Mouse (Mus musculus): ENCODE results near the gene F830045P16Rik.

- TF ChIP-seq CTCF (conservative IDR thresholded peaks at IDR 0.05 in 1 of 2, IDR thresholded peaks at IDR 0.05 in 1 of 2; ENCODE audit: low read depth in 2 of 2, low read length in 2 of 2): no peak
- no peak for TF ChIP-seq KAT2A (IDR thresholded peaks at IDR 0.05; ENCODE audit: insufficient replicate concordance, low read length)
- TF ChIP-seq HCFC1 (IDR thresholded peaks at IDR 0.05; ENCODE audit: low read depth, low read length): no peak
- no peak for TF ChIP-seq CHD2 (IDR thresholded peaks at IDR 0.05; ENCODE audit: low read length)
- TF ChIP-seq EP300 (IDR thresholded peaks at IDR 0.05; ENCODE audit: low read length): no peak
- no peak for TF ChIP-seq POLR2A (IDR thresholded peaks at IDR 0.05; ENCODE audit: low read depth, low read length)
- 0 out of 2 replicates have a peak, but pooled peaks have one; percentile 33 for TF ChIP-seq ELF1 (IDR thresholded peaks at IDR 0.05; ENCODE audit: low read depth, low read length)
- TF ChIP-seq TCF12 (IDR thresholded peaks at IDR 0.05; ENCODE audit: low read depth, low read length): no peak
- no peak for TF ChIP-seq TBP (conservative IDR thresholded peaks at IDR 0.05; ENCODE audit: low read depth, low read length)
- TF ChIP-seq MAX (IDR thresholded peaks at IDR 0.05; ENCODE audit: low read length): no peak
- no peak for TF ChIP-seq RCOR1 (conservative IDR thresholded peaks at IDR 0.05; ENCODE audit: low read depth, low read length)
Measured at GRCm38 (mm10) chr2:129514923-129515920, 21.2 kb downstream of the F830045P16Rik start.
